Mouse (Mus musculus): Measurements from ENCODE around the gene F2.
"Not testable (repeated sequence)": the region's sequence is repeated elsewhere in the genome, so short reads cannot be mapped to it uniquely, and the experiment has no call there.

F2 gene

DNA sequence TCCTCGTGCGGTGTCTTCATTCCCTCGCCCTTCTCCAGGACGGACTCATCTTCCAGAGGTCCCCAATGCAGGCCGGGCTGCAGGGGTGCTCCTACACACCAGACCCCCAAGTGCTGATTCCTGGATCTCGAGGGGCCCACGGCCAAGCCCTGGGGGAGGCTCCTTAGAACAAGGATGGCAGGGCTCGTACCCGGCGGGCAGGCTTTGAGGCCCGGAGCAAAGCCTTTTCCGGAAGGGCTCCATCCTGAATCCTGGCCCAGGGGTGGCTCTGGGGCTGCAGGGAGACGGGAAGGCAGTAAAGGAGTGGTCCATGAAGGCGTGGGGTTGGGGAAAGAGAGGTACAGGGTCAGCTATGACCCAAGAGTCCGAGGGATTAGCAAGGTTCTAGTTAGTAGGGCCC, 12.9 kb upstream of the F2 start:
- peak in 1 of 2 experiments; percentile 35 for DNase-seq (ENCODE audit: inconsistent age in 2 of 2, low spot score in 1 of 2)

DNA sequence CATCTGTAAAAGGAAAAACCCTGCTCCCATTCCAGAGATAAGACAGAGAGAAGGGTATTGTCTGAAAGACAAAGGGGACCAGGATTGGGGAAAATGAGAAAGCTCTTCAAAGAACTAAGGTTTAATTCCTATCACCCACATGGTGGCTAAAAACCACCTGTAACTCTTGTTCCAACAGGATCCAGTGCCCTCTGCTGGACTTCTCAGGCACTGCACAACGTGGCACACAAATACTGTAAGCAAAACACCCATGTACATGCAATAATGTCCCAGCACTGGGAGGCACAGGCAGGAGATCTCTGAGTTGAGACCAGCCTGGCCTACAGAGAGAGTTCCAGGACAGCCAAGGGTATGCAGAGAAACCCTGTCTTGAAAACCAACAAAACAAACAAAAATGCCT, 10.5 kb upstream of the F2 start:
- peak in 1 of 2 experiments; percentile 79 for DNase-seq (ENCODE audit: inconsistent age in 2 of 2, low spot score in 1 of 2)

DNA sequence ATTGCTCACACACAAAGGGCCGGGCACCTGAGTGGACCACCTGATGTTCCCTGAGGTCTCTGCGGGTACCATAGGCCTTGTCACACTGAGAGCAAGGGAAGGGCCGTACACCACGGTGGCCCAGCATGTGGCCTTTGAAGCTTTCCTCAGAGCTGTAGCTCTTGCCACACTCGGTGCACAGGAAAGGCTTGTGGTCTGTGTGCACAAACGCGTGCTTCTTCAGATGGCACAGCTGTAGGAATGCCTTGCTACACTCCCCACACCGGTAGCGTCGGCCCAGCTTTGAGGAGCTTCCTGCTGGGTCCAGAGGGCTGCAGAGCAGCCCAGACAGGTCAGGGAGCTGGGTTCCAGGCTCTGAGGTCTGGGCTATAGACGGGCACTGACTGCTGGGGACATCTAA, 9.6 kb upstream of the F2 start:
- no peak for DNase-seq (ENCODE audit: inconsistent age in 2 of 2, low spot score in 1 of 2)

DNA sequence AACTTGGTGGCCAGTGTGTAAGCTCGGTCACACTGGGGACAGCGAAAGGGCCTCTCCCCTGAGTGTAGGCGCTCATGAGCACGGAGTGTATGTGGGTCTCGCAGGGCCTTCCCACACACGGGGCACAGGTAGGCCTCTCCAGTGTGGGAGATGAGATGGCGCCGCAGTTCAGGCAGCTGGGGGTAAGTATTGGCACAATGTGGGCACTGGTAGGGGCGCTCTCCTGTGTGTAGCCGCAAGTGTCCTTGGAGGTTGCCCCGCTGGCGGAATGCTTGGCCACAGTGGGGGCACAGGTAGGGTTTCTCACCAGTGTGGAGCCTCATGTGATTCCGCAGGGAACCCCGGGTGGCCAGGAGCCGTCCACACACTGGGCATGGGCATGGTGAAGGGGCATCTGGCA, 9.1 kb upstream of the F2 start:
- DNase-seq (ENCODE audit: inconsistent age in 2 of 2, low spot score in 1 of 2) = no peak

DNA sequence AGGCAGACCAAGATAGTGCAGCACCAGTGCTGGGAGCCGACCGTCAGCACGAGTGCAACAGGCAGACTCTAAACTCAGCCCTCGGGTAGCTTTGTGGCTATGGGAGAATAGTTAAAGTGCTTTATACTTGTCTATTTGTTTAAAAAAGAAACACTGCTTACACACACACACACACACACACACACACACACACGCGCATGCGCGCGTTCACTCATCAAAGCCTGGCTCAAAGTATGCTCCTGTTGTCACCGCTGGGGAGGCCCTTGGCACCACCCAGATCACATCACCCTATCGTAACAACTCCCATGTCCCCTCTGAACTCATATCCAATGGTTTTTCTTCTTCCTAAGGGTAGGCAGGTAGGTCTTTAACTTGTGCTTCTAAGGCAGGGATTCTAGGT, 7.8 kb upstream of the F2 start:
- DNase-seq (ENCODE audit: inconsistent age in 2 of 2, low spot score in 1 of 2) = no peak

DNA sequence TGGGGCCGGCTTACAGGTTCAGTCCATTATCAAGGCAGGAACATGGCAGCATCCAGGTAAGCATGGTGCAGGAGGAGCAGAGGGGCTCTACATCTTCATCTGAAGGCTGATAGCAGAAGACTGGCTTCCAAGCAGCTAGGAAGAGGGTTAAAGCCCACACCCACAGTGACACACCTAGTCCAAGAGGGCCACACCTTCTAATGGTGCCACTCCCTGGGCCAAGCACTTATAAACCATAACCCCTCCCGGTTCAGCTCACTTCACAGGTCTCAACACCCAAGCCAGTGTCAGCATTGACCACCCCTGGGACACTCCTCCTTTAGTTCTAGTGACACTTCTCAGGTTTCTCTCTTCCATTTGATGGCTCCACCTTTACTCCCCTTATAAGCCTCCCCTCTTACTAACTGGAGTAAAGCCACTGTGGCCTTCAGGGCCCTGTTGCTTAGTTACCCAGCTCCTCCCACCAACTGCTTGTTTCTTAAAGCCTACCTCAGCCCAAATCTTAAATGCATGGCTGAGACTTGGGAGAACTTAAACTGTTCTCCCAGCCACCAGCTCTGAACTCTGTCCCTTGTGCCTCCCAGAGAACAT, 6.7 kb upstream of the F2 start:
- no peak for DNase-seq (ENCODE audit: inconsistent age in 2 of 2, low spot score in 1 of 2)

DNA sequence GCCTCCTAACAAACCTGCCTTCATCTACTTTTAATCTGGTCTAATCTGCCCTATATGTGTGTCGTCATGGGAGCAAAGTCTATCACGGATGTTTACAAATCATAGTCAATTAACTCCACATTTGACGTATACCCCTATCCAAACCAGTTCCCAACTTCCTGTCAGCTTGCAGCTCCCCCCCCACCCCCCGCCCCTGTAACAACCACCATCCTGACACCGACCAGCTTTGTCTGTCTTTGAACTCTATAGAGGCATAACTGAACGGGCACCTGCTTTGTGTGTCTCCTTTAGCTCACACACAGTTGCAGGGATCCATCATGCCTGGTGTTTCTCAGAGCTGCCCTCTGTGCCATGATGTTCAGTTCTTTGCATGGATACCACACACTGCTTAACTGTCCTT, 2.7 kb upstream of the F2 start:
- DNase-seq (ENCODE audit: inconsistent age in 2 of 2, low spot score in 1 of 2) = no peak

DNA sequence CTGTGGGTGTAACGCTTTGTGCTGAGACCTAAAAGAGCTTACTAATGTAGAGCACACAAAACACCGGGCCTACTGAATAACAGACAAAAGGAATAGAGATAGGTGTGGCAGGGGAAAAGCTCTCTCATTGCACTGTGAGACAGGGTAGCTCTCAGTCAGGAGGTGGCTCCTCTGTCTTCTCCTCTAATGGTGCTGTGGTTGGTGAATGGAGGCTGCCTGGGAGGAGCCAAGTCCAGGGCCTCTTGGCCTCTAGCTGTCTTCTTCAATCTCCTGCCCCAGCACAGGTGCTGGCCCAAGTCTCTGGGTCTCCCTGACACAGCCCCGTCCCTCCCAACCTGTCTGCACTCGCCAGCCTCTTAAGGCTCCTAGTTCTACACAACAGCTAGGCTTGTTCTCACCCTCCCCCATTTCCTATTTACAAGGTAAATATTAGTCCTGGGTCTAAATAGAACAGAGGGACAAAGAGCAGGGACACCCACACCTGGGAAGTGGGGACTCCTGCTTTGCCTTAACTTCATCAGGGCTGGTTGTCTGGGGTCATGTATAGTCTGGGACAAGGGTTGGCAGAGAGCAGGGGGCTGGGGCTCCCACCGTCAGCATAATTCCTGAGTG, 619 bp upstream of the F2 start:
- DNase-seq (ENCODE audit: inconsistent age in 2 of 2, low spot score in 1 of 2) = no peak

DNA sequence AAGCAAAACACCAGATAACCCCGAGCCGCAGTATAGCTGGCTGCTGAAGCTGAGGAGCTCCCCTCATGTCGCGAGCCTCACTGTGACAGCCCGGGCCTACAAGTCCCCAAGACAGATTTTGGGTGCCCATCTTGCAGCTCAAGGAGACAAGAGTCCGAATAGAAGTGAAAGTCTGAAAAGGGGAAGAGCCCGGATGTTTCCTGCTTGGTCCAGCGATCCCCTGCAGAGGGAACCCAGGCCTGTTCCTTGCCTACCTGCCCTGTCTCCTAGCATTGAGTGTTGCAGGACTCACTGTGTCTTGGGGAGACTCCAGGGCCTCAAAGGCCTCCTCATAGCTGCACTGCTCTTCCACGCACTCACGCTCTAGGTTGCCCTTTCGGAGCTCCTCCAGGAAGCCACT, 728 bp downstream of the F2 start:
- peak in 1 of 2 experiments; percentile 18 for DNase-seq (ENCODE audit: inconsistent age in 2 of 2, low spot score in 1 of 2)

DNA sequence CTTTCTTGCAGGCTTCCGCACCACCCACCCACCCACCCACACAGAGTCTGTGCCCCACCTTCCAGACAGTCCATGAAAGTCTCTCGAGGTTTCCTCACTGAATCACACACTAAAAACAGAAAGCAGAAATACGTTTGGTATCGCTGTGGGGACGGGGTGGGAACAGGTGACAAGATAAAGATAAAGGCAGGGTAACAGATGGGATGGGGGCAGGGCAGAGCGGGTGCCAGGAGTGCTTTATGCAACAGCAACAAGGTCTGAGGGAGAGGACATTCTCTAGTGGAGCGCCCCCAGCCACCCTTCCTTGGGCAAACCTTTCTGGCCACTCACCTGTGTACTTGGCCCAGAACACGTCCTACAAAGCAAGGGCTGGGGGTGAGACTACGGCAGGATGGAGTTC, 1.4 kb downstream of the F2 start:
- peak in 1 of 2 experiments; percentile 18 for DNase-seq (ENCODE audit: inconsistent age in 2 of 2, low spot score in 1 of 2)

DNA sequence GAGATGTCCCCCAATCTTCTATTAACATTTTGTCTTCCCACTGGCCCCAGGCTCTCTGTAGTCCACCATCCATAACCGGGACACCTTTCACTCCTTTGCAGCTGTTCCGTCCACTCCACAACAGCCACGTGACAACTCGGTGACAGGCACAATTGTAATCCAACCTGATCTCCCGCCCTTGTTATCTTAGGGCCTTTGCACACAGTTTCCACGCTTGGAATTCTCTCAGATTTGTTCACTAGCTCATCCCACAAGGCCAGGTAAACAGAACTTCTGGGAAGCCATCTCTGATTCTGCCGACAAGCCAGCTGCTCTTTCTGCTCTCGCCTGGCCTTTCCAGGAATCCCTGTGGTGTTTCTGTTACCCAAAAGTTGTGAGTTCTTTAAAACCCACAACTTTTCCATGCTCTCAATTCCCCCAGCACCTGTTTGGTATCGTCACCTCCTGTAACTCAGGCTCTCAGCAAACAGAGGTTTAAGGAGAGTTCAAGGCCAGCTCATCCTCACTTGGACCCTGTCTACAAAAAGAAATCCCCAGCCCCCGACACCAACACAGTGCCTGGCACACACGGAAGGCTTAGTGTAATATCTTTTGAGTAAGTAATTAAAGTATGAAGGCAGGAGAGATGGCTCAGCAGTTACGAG, 2.8 kb downstream of the F2 start:
- DNase-seq (ENCODE audit: inconsistent age in 2 of 2, low spot score in 1 of 2) = peak in 1 of 2 experiments; percentile 20

DNA sequence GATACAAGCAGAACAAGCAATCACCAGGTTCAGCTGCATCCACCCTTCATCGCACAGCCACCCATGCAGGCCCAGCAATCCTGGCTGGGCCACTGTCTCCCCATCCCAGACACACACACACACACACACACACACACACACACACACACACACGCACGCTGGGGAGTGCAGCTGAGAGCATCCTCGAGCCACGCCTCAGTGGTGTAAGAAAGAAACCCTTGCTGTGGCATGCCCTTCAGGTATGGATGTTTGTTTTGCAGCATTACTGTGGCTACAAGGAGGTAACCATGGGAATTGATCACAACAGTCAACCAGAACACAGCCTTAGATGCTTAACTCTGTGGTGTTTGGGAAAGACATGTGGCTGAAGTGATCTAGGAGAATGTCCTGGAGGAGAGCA, 3.9 kb downstream of the F2 start:
- DNase-seq (ENCODE audit: inconsistent age in 2 of 2, low spot score in 1 of 2) = no peak

DNA sequence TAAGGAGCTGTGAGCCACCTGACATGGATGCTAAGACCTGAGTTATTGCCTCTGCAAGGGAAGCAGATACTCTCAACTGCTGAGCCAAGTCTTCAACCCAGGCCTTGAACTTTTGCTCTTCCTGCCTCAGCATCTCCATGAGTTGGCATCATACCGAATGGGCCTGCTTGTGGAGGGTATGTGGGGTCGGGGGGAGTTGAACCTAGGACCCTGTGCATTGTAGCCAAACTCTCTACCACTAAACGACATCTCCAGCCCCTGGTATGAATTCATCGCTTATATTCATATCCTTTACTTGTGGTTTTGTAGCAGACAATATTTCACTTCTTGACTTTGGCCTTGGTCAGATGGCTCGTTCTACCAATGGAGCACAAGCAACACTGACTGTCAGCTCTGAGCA, 4.4 kb downstream of the F2 start:
- DNase-seq (ENCODE audit: inconsistent age in 2 of 2, low spot score in 1 of 2) = peak; percentile 51 to 77

DNA sequence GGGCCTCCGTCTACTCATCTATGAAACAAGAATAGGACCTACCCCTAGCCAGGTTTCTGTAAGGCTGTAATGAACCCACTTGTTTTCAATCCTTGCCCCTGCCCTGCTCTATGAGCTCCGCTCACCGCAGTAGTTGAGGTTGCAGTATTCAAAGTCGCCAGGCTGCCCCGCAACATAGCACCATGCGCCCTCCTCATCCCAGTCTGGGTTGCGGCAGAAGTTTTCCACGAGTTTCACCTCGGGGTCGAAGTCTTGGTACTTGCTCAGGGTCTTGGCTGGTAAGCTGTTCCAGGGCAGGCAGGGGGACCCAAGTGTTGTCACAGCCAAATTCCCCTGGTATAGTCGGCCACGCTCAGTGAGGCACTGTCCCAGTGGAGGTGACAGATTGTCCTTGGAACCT, 5.8 kb downstream of the F2 start:
- DNase-seq (ENCODE audit: inconsistent age in 2 of 2, low spot score in 1 of 2) = peak in 1 of 2 experiments; percentile 46

DNA sequence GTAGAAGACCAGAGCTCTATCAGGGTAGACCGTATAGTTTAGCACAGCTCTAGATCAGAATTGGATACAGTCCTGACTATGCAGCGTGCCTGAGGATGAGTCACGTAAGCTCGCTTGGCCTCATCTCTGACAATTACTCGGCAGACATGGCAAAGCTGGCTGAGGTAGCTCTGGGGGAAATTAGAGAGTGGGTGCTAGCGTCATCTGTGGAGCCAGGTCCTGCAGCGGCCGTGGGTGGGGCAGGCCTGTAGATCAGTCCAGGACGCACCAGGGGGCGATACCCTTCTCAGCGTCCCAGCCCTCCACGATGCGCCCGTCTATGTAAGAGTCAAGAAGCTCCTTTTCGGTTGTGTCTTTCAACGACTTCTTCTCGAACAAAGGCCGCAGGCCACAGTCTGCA, 6.5 kb downstream of the F2 start:
- peak in 1 of 2 experiments; percentile 60 for DNase-seq (ENCODE audit: inconsistent age in 2 of 2, low spot score in 1 of 2)

DNA sequence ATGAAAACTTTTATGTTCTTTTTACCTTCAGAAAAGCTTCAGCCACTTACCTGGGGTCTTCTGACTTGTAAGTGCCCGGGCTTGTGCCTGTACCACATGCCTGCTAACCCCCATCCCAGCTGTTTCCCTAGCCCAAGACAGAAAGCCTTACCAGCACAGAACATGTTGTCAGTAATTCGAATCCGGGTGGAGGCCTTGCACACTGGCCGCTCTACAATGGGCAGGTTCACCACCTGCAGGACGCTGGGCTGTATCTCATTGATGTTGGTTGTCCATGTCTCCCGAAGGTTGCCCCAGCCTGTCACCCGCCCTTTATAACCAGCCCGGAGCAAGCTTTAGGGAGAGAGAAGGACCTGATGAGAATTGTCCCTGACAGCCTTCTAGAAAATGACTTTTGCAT, 8.0 kb downstream of the F2 start:
- DNase-seq (ENCODE audit: inconsistent age in 2 of 2, low spot score in 1 of 2) = no peak

DNA sequence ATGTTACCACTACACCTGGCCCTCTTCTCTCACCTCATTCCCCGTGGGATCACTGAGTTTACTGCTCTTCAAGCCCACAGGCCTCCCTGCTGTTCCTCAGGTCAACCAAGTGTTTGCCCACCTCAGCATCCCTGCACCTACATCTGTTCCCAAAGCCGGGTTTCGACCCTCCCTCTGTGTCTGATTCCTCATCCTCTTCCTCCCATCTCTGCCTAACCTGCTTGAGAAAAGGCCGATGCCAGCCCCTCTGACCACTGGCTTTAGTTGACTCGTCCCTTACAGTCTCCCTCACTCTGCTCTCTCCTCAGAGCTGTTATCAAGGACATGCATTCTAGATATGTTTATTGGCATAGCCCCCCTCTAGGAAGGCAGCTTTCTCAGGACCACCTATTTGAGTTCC, 8.7 kb downstream of the F2 start:
- no peak for DNase-seq (ENCODE audit: inconsistent age in 2 of 2, low spot score in 1 of 2)

DNA sequence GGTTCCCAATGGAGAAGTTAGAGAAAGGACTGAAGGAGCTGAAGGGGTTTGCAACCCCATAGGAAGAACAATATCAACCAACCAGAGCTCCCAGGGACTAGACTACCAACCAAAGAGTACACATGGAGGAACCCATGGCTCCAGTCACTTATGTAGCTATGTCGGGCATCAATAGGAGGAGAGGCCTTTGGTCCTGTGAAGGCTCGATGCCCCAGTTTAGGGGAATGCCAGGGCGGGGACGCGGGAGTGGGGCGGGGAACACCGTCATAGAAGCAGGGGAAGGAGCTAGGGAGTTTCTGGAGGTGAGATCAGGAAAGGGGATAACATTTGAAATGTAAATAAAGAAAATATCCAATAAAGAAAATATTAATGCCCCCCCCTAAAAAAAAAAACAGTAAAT, 12.8 kb downstream of the F2 start:
- DNase-seq (ENCODE audit: inconsistent age in 2 of 2, low spot score in 1 of 2) = not testable (repeated sequence)

DNA sequence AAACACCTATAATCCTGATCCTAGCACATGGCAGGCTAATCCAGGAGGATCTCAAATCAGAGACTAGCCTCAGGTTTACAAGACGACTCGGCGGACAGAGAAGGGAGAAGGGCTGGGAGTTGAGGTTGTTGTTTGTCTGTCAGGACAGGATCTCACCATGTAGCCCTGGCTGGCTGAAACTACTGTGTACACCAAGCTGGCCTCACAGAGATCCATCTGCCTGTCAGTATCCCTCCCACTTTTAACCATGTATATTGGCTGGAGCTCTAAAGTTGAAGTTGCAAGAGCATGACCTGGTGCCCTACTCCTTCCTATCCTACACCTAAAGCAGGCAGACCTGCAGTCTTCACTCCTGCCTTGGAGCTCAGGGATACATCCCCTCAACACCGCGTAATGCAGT, 13.9 kb downstream of the F2 start:
- no peak for DNase-seq (ENCODE audit: inconsistent age in 2 of 2, low spot score in 1 of 2)

DNA sequence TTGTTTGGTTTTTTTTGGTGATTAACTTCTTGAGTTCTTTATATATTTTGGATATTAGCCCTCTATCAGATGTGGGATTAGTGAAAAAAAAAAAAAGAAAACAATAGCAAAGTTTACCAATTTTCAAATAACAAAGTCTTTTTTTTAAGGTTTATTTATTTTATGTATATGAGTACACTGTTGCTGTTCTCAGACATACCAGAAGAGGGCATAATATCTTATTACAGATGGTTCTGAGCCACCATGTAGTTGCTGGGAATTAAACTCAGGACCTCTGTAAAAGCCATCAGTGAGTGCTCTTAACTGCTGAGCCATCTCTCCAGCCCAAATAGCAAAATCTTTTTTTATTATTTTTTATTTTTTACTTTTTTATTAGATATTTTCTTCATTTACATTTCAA, 26.8 kb downstream of the F2 start:
- not testable (repeated sequence) for DNase-seq (ENCODE audit: inconsistent age in 2 of 2, low spot score in 1 of 2)

DNA sequence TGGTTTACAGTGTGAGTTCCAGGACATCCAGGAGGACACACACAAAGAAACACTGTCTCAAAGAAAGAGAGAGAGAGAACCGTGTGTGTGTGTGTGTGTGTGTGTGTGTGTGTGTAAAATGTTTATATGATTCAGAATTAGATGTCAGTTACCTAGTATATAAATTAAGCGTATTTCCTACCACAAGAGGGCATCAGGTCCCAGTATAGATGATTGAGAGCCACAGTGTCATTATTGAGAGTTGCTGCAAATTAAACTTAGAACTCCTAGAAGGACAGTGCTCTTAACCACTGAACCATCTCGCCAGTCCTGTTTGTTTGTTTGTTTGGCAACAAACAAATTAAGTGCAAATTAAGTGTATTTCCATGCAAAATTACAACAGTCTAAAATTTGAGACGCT, 33.8 kb downstream of the F2 start:
- peak in 1 of 2 experiments; percentile 39 for DNase-seq (ENCODE audit: inconsistent age in 2 of 2, low spot score in 1 of 2)

DNA sequence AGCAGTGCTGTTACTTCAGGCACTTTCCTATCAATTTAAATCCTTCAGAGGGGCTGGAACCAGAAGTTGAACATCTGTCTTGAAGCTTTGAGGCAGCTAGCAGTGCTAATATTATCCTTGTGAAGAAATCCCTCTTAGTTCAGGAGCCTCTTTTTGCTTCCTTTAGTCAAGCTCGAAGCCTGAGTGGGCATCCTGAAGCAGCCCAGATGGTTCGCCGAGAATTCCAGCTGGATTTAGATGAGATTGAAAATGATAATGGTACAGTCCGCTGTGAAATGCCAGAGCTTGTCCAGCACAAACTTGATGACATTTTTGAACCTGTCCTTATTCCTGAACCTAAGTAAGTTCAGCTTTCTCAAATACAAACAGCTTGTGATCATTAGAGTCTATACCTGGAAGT, 35.7 kb downstream of the F2 start:
- no peak for DNase-seq (ENCODE audit: inconsistent age in 2 of 2, low spot score in 1 of 2)

DNA sequence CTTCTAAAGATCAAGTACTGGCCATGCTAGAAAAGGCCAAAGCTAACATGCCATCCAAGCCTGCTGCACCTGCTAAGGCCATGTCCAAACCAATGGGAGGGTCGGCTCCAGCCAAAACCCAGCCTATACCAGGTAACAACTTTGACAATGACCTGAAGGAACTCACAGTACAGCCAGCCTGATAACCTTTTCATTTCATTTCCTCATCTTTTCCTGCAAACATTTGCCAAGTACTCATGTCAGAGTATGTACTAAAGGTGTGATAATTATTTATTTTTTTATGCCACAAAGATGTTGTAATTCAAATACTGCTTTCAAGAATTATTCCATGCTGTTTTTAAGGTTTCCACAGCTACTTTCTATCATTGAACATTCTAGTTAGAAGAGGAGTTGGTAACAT, 50.0 kb downstream of the F2 start:
- no peak for DNase-seq (ENCODE audit: inconsistent age in 2 of 2, low spot score in 1 of 2)

All from adrenal gland, adult (tissue).